ENCODE assay signal across 23 mouse cellular contexts in the genomic region with DNA sequence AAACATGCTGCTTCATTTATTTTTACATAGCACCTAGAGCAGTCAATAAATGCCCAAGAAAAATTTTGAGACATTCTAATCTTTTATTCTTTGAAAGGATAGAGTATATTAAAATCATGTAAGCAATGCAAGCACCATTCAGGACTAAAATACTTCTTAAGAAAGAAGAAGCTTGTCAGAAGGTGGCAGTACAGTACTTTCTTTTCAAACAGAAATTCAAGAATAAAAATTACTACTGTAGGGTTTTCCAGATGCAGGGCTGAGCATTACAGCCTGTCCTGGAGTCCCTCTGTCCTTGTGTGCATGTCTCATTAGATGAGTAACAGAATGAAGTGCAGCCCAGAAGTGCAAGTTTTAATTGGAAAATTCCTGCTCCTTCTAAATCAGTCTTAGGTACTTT.
DNase-seq lines count a peak whose midpoint lies in the region; ATAC-seq and TF ChIP-seq lines count a peak whose summit lies in the region.
"Had no signal": no experiment of that assay in that cellular context is flagged by ENCODE, and none has a peak within 500 bp of the region (broad histone marks: within the 10 kb centered on the region; RNA-seq: fewer than 3 reads in every experiment).

No protein-coding gene starts in this region.

- no peaks in the 10 kb centered on the region for H3K27me3 ChIP-seq in hindbrain, embryonic 14.5 days (ENCODE audit: control insufficient read depth, insufficient read depth, low read length)
- H3K27me3 ChIP-seq in hindbrain, embryonic 10.5 days (ENCODE audit: insufficient read depth, poor library complexity, severe bottlenecking), result no peaks in the 10 kb centered on the region
- no peaks in the 10 kb centered on the region for H3K27me3 ChIP-seq in lung, embryonic 14.5 days (ENCODE audit: insufficient read depth, low read length)
- H3K27me3 ChIP-seq: forebrain, embryonic 13.5 days; limb, embryonic 15.5 days; neural tube, embryonic 15.5 days had no signal

- H3K36me3 ChIP-seq in hindbrain, embryonic 14.5 days (replicated peaks; ENCODE audit: control insufficient read depth, insufficient read depth), result no peaks in the 10 kb centered on the region
- no peaks in the 10 kb centered on the region for H3K36me3 ChIP-seq in hindbrain, embryonic 10.5 days
- no peaks in the 10 kb centered on the region for H3K36me3 ChIP-seq in lung, embryonic 14.5 days (ENCODE audit: insufficient read depth)
- H3K36me3 ChIP-seq: limb, embryonic 15.5 days; neural tube, embryonic 15.5 days had no signal

- no peaks in the 10 kb centered on the region for H3K9me3 ChIP-seq in hindbrain, embryonic 14.5 days (ENCODE audit: control insufficient read depth, low read length)
- no peaks in the 10 kb centered on the region for H3K9me3 ChIP-seq in hindbrain, embryonic 10.5 days
- H3K9me3 ChIP-seq in lung, embryonic 14.5 days (ENCODE audit: low read depth, low read length), result no peaks in the 10 kb centered on the region
- H3K9me3 ChIP-seq: forebrain, embryonic 13.5 days; limb, embryonic 15.5 days; neural tube, embryonic 15.5 days had no signal

- no peak overlapping the region for H3K27ac ChIP-seq in hindbrain, embryonic 14.5 days
- H3K27ac ChIP-seq in hindbrain, embryonic 10.5 days, result no peak overlapping the region
- no peak overlapping the region for H3K27ac ChIP-seq in lung, embryonic 14.5 days (ENCODE audit: low read depth)
- H3K27ac ChIP-seq: forebrain, embryonic 13.5 days; limb, embryonic 15.5 days; neural tube, embryonic 15.5 days had no signal

- H3K9ac ChIP-seq in hindbrain, embryonic 14.5 days, result no peak overlapping the region
- H3K9ac ChIP-seq in lung, embryonic 14.5 days, result no peak overlapping the region
- H3K9ac ChIP-seq: forebrain, embryonic 13.5 days; limb, embryonic 15.5 days; liver, postnatal 0 days; neural tube, embryonic 15.5 days had no signal

- DNase-seq in hindbrain, embryonic 14.5 days (ENCODE audit: low spot score), result peak; percentile 71
- no peak for DNase-seq in hindbrain, embryonic 10.5 days (ENCODE audit: low spot score)
- peak; percentile 62 for DNase-seq in lung, embryonic 14.5 days
- no peak for DNase-seq in lung, adult 2 months
- DNase-seq in adipocyte (ENCODE audit: low spot score), result peak; percentile 19
- peak; percentile 27 for DNase-seq in telencephalon, adult 2 months (ENCODE audit: low read depth, low spot score)
- DNase-seq: adrenal gland, adult 2 months; cerebellum, adult 18-20 months; heart, postnatal 4 days; kidney, adult 9 months; kidney, postnatal 4 days; layer of hippocampus, postnatal 36 days; liver, postnatal 0 days; lung, postnatal 36 days; right cerebral cortex, postnatal 4 days; thymus, adult 2 months had no signal

- no peak overlapping the region for H3K4me3 ChIP-seq in hindbrain, embryonic 14.5 days (replicated peaks; ENCODE audit: low read length)
- no peak overlapping the region for H3K4me3 ChIP-seq in hindbrain, embryonic 10.5 days
- no peak overlapping the region for H3K4me3 ChIP-seq in lung, embryonic 14.5 days (ENCODE audit: low read depth, low read length)
- H3K4me3 ChIP-seq in lung, adult 2 months (replicated peaks; ENCODE audit: extremely low read depth, low read depth, low read length), result no peak overlapping the region
- H3K4me3 ChIP-seq: forebrain, embryonic 13.5 days; limb, embryonic 15.5 days; myocyte; neural tube, embryonic 15.5 days had no signal

- no peak overlapping the region for H3K4me2 ChIP-seq in hindbrain, embryonic 14.5 days (replicated peaks)
- H3K4me2 ChIP-seq in lung, embryonic 14.5 days, result no peak overlapping the region
- H3K4me2 ChIP-seq: forebrain, embryonic 13.5 days; limb, embryonic 15.5 days; neural tube, embryonic 15.5 days had no signal

- ATAC-seq in hindbrain, embryonic 14.5 days (ENCODE audit: low FRiP score), result no peak
- ATAC-seq in lung, embryonic 14.5 days (ENCODE audit: insufficient read depth), result no peak
- no peak for ATAC-seq in monocyte, adult 5-6 weeks (replicated peaks; ENCODE audit: insufficient number of reproducible peaks, low FRiP score, low TSS enrichment, poor library complexity, severe bottlenecking)
- ATAC-seq: CD4-positive, CD25-positive, alpha-beta regulatory T cell, adult 4 months; forebrain, embryonic 13.5 days; inflammation-experienced regulatory T-cells, adult 6 months; liver, postnatal 0 days had no signal

- no peaks in the 10 kb centered on the region for H3K4me1 ChIP-seq in hindbrain, embryonic 14.5 days (replicated peaks; ENCODE audit: control insufficient read depth, insufficient read depth, low read length)
- no peaks in the 10 kb centered on the region for H3K4me1 ChIP-seq in hindbrain, embryonic 10.5 days (replicated peaks)
- no peaks in the 10 kb centered on the region for H3K4me1 ChIP-seq in lung, embryonic 14.5 days (ENCODE audit: insufficient read depth)
- H3K4me1 ChIP-seq in lung, adult 2 months (ENCODE audit: control insufficient read depth, insufficient read depth, low read length), result no peaks in the 10 kb centered on the region
- H3K4me1 ChIP-seq: forebrain, embryonic 13.5 days; limb, embryonic 15.5 days; neural tube, embryonic 15.5 days had no signal

- no peak for TF ChIP-seq CTCF in lung, embryonic 14.5 days (IDR thresholded peaks at IDR 0.05; ENCODE audit: low read depth)
- TF ChIP-seq CTCF in lung, adult 2 months (IDR thresholded peaks at IDR 0.05; ENCODE audit: insufficient read depth, low read length), result no peak

- TF ChIP-seq POLR2A in lung, adult 2 months (IDR thresholded peaks at IDR 0.05; ENCODE audit: borderline replicate concordance, extremely low read depth, low read depth, low read length), result no peak

Comparison
In these comparisons a context has a peak if more than half of its experiments do, and no peak if none do; other contexts are left out.
1. DNase-seq: peak in hindbrain, embryonic 14.5 days (single experiment), lung, embryonic 14.5 days (single experiment), adipocyte (single experiment) and telencephalon, adult 2 months (single experiment); none in hindbrain, embryonic 10.5 days (single experiment) and lung, adult 2 months (single experiment).